Mouse (Mus musculus) liver, adult 2 months (tissue): ENCODE results near the gene Svop. TPM values are rescaled to one million over a fixed set of nuclear protein-coding genes. Genes with fewer than 3 reads are reported as not detected.

Experiments used
- DNase-seq: peaks from one replicate; pipeline ENCODE4 v3.0.0-alpha.2; 2011; ENCODE audit warnings: low read depth, low spot score; ENCODE audit errors: extremely low read depth
- H3K27ac ChIP-seq: fragments of 200-500 bp; replicated peaks from 2 replicates; pipeline ENCODE4 v1.5.1; 2012; ENCODE audit warnings: low read depth, mild to moderate bottlenecking, control low read depth, inconsistent platforms, low read length; ENCODE audit not compliant: insufficient read depth
- H3K27me3 ChIP-seq: fragments of 200-500 bp; 2 replicates; pipeline ENCODE4 v1.6.1; 2012; ENCODE audit warnings: mild to moderate bottlenecking, moderate library complexity, low read length, inconsistent platforms; ENCODE audit not compliant: control insufficient read depth, insufficient read depth
- H3K36me3 ChIP-seq: fragments of 200-500 bp; 2 replicates; pipeline ENCODE4 v1.6.1; 2012; ENCODE audit warnings: low read length, inconsistent platforms; ENCODE audit not compliant: control insufficient read depth, insufficient read depth
- H3K4me1 ChIP-seq: fragments of 200-500 bp; 2 replicates; pipeline ENCODE4 v1.6.1; 2011; ENCODE audit warnings: low read length; ENCODE audit not compliant: control insufficient read depth, insufficient read depth
- H3K4me3 ChIP-seq: fragments of 200-500 bp; 2 replicates; pipeline ENCODE4 v1.5.1; 2011; ENCODE audit warnings: low read depth, mild to moderate bottlenecking, control low read depth, low read length, moderate library complexity; ENCODE audit not compliant: insufficient read depth
- H3K79me2 ChIP-seq: fragments of 200-500 bp; 2 replicates; pipeline ENCODE4 v1.6.1; 2012; ENCODE audit warnings: inconsistent platforms, mild to moderate bottlenecking, low read length, moderate library complexity; ENCODE audit not compliant: control insufficient read depth, insufficient read depth
- H3K9ac ChIP-seq: fragments of 200-500 bp; 2 replicates; pipeline ENCODE4 v1.6.1; 2012; ENCODE audit warnings: low read depth, mild to moderate bottlenecking, control low read depth, inconsistent platforms, low read length
- CTCF ChIP-seq: fragments of 200-500 bp; IDR thresholded peaks from 2 replicates; pipeline ENCODE4 v1.5.1; 2011; ENCODE audit warnings: low read depth, low read length, control low read depth
- POLR2A ChIP-seq: fragments of 200-500 bp; IDR thresholded peaks from 2 replicates; pipeline ENCODE4 v1.6.1; 2011; ENCODE audit warnings: low read length, control low read depth; ENCODE audit not compliant: insufficient read depth; ENCODE audit errors: extremely low read depth
- WGBS: fragments of 180-500 bp; shearing (Covaris S2); methylation state at CpG from one replicate; pipeline ENCODE4 v1.1.7; 2018; 5-methylcytosine and 5-hydroxymethylcytosine counted together
- polyA plus RNA-seq: library from polyadenylated mRNA; depleted of rRNA; stranded (reverse); fragments of >200 nt; gene quantifications from 2 replicates; pipeline ENCODE4 v1.2.3, GENCODE M21; 2012
- total RNA-seq: library from RNA; depleted of rRNA; stranded (reverse); fragments of >200 nt; gene quantifications from 2 replicates; pipeline ENCODE4 v1.2.3, GENCODE M21; 2014

Gene Svop
- total and polyA plus RNA-seq, 2 experiments, result not detected

DNA sequence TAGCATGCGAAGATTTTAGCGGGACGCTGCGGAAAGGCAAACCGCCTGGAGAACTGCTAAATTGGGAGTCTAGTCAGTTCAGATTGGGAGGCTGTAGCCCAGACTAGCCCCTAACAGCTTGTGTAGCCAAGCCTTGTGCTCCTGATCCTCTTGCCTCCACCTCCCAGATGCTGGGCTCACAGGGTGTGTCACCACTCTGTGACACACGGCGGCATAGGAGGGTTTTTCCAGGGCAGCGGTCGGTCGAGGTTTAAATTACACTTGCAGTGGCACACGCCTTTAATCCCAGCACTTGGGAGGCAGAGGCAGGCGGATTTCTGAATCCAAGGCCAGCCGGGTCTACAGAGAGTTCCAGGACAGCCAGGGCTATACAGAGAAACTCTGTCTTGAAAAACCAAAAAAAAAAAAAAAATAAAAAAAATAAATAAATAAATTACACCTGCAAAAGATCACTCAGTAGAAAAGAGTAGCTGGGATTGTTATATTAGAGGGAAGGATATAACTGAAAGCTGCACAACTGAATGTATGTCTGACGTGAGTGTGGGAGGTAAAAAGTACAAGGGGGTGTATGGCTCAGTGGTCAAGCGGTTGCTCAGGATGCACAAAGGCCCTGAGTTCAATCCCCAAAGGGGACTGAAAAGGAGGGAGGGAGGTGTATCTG lies 38.3 kb upstream of the Svop start:
- no peak overlapping the region for H3K4me3 ChIP-seq
- 81% methylated on average over 15 of the region's 15 CpGs for WGBS
- TF ChIP-seq POLR2A (no peak), CTCF (no peak)
- H3K36me3 ChIP-seq, result no peaks in the 10 kb centered on the region
- peaks cover 15% of the 10 kb centered on the region for H3K4me1 ChIP-seq
- H3K27me3 ChIP-seq, result no peaks in the 10 kb centered on the region
- no peak overlapping the region for H3K9ac ChIP-seq
- DNase-seq, result no peak
- H3K27ac ChIP-seq, result no peak overlapping the region
- H3K79me2 ChIP-seq, result no peaks in the 10 kb centered on the region

DNA sequence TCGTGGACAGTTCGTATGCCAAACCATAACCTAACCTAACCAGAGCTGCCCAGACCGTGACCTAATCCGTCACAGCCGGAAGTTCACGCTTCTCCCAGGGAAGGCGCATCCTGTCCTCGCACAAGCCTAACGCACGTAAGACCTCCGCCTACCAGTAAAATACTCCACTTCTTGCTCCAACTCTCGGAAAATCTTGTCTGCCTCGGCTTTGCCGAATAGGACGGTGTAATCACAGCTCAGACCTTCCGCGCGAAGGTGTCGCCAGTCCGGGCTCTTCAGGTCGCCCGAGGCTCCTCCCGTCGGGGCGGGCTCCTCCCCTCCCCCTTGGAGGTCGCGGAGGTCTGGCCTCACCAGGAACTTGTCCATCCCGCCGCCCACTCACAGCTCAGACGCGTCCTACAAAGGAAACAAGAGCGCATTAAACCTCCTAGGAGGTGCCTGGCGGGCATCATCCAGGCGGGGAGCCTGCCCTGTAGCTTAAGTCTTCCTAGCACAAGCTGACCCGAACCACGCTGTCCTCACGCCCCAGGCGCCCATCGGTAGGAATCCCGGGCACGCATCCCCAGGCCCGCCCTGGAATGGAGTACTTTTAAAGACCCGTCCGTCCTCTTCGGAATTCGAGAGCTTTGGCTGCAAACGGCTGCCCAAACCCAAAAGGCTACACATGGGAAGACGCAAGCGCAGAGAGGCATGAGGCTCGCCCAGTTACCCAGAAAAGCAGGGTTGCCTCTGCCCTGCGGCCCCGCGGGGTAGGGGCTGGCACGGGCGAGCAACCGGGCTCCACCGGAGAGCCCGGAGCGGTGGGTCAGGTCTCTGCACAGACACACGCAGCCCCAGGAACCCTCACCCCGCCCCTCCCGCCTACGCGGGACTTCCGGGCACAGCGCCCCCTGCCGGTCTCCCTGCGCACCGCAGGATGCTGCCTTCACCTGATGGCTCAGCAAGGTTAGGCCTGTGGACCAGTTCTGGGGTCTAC lies 36.3 kb upstream of the Svop start, which contains the start of gene Alkbh2:
Alkbh2 (minus strand) TSS at position 845 of the 976 bp plus-strand sequence.
- peak; percentile 75 for DNase-seq
- 0 out of 2 replicates have a peak, but pooled peaks have one; percentile 30 for TF ChIP-seq POLR2A
- peak; percentile 92 for TF ChIP-seq CTCF
- Histone ChIP-seq H3K4me3 (peak within 1 kb of the TSS; percentile 68), H3K27ac (peak within 1 kb of the TSS; percentile 72), H3K9ac (peak within 1 kb of the TSS; percentile 71), H3K79me2 (no peaks in the 10 kb centered on the region), H3K27me3 (no peaks in the 10 kb centered on the region), H3K4me1 (peaks cover 5% of the 10 kb centered on the region), H3K36me3 (peaks cover 2% of the 10 kb centered on the region; the same call in 1 of the 2 replicates)
- 2% methylated on average over 69 of the region's 69 CpGs for WGBS

DNA sequence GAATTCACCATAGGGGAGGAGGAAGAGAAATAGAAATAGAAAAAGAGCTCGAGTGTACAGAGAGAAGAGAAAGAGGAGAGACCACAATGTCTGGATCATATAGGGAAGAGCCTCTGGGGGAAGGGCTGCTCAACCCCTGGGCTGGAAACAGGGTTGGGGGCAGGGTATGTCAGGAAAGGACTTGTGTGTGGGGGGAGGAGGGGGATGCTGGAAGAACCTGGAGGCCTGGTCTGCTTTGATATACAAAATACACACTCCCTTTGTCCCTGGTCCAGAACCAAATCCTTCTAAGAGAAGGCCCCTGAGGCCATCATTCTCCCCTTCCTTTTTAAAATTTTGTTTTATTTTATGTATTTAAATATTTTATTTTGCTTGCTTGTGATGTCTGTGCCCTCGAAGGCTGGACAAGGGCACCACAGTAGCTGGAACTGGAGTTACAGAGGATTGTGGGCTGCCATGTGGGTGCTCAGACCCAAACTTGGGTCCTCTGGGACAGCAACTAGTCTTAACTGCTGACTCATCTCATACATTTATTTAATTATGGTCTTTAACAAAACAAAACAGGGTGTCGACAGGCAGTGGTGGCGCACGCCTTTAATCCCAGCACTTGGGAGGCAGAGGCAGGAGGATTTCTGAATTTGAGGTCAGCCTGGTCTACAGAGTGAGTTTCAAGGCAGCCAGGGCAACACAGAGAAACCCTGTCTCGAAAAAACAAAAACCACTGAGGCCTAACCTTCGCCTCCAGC lies 35.3 kb upstream of the Svop start:
- no peak for TF ChIP-seq CTCF
- TF ChIP-seq POLR2A, result no peak
- no peak overlapping the region for H3K4me3 ChIP-seq
- no peaks in the 10 kb centered on the region for H3K4me1 ChIP-seq
- peaks cover 3% of the 10 kb centered on the region; the same call in 1 of the 2 replicates for H3K36me3 ChIP-seq
- no peak overlapping the region for H3K27ac ChIP-seq
- no peaks in the 10 kb centered on the region for H3K27me3 ChIP-seq
- DNase-seq, result no peak
- no peak overlapping the region for H3K9ac ChIP-seq
- no peaks in the 10 kb centered on the region for H3K79me2 ChIP-seq
- WGBS, result 89% methylated on average over 7 of the region's 7 CpGs

DNA sequence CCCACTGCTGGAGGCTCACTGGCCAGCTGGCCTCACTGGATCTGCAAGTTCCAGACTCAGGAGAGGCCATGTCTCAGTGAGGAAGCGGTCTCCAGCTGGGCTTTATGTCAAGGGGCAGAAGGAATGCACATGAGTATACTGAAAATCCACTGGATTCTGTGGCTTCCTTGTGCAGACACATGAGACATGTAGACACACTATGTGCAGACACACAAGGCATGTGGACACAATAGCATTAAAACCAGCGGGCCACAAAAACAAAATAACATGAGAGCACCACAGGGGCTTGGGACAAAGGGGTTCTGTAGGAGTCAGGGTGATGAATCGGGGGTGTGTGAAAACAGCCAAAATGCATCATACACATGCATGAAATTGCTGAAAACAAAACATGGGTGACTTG lies 34.6 kb upstream of the Svop start:
- no peaks in the 10 kb centered on the region for H3K79me2 ChIP-seq
- H3K9ac ChIP-seq, result no peak overlapping the region
- no peaks in the 10 kb centered on the region for H3K27me3 ChIP-seq
- no peaks in the 10 kb centered on the region for H3K4me1 ChIP-seq
- TF ChIP-seq POLR2A, result no peak
- no peak for TF ChIP-seq CTCF
- peaks cover 8% of the 10 kb centered on the region for H3K36me3 ChIP-seq
- WGBS, result over 99% methylated on average over 3 of the region's 3 CpGs
- no peak for DNase-seq
- H3K27ac ChIP-seq, result no peak overlapping the region
- H3K4me3 ChIP-seq, result no peak overlapping the region

DNA sequence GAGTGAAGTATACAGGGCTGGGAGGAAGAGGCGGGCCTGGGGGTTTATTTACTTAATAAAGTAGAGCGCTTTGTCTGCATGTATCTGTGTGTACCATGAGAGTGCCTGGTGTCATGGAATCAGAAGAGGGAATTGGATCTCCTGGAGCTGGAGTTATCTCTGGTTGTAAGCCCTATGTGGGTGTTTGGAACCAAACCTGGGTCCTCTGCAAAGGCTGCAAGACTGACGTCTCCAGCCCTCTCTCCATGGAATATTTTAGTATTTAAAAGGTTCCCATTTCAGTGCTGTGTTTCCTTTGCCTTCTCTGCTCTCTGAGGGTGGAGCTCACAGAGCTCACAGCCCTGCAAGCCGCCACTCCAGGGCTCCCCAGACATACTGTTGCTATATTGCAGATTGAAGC lies 28.4 kb upstream of the Svop start:
- 96% methylated on average over 4 of the region's 4 CpGs for WGBS

More for the DNA sequence above, 28.4 kb upstream of the Svop start:
- peaks cover 12% of the 10 kb centered on the region for H3K36me3 ChIP-seq
- H3K27ac ChIP-seq, result no peak overlapping the region
- DNase-seq, result no peak
- H3K27me3 ChIP-seq, result no peaks in the 10 kb centered on the region
- H3K9ac ChIP-seq, result no peak overlapping the region
- TF ChIP-seq POLR2A, result no peak
- TF ChIP-seq CTCF, result no peak
- no peak overlapping the region for H3K4me3 ChIP-seq
- H3K79me2 ChIP-seq, result no peaks in the 10 kb centered on the region
- H3K4me1 ChIP-seq, result no peaks in the 10 kb centered on the region
